Mouse (Mus musculus) spleen, embryonic (tissue): ENCODE measurements at regions not wholly inside any gene's neighbourhood (a gene's known extent, or its start where the extent isn't known, plus 50 kb on each side); places are given as distances from the start of the nearest gene placed in this dataset.

Source experiments
- CTCF ChIA-PET: fragments of 350-600 bp; sonication (Branson Sonifier 250); formaldehyde crosslinking; loops from one replicate; lab custom pipeline; 2022; lab: Charles Lee

DNA sequence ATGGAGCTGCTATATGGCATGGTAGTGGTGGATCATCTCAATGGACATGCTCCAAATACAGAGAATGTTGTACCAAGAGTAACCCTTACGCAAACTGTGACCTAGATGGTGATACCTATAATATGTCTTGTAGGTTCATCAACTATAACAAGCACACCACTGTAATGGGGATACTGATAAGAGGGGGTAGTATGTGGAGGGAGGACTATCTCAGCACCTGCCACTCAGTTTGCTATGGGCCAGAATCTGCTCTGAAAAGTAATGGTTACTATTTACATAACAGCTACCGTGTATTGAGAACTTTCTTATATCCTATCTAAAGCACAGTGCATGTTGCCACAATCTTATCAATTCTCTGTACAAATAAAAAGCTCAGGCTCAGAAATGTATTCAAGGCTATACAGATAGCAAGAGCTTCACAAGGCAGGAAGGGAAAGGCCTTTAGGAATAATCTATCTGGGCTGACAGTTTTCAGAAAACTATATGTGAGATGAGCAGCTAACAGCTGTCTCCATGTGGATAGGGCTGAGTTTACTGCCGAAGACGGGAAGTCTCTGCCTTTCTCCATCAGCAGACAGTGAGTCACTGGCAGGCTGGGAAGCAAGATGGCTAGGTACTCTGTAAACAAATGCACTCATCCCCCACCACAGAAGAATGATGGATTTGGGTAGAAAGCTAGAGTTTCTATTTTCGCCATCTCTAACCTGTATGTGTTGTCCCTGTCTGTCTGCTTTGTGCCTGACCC lies 77.1 kb upstream of the Nck2 start:
- CTCF ChIA-PET = no interaction called here

DNA sequence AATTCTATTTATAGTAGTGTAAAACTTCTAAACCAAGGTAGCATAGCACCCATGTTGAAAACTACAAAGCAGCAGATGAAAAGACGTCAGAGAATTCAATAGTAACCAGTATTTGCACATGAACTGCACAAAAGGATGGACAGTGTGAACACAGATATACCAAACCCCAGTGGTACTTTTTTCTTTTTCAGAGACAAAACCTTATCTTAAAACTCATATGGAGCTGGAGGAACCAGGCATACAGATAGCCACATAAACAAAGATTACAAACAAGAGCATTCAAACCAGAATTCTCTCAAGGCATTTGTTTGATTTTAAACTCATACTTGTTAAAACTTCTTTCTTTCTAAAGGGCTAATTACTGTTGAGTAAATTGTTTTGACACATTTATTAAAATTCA lies 72.5 kb upstream of the Nck2 start:
- CTCF ChIA-PET = no interaction called here

DNA sequence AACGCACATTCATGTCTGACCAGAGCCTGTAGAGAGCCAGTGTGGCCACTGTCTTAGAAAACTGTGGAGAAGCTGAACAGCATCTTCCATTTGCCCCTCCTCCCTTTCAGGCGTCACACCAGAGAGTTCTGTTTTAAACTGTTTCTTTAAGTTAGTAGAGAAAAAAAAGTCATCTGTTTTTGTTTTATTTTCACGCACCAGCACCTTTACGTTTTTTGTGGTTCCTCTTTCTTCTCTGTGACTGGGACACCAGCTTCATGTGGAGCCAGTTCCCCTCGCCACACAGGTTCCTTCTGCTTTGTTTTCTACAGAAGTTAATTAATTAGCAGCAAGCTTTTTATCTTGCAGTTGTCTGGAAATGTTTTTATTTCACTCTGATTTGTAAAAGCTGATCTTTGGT lies 69.4 kb upstream of the Nck2 start:
- CTCF ChIA-PET = no interaction called here

DNA sequence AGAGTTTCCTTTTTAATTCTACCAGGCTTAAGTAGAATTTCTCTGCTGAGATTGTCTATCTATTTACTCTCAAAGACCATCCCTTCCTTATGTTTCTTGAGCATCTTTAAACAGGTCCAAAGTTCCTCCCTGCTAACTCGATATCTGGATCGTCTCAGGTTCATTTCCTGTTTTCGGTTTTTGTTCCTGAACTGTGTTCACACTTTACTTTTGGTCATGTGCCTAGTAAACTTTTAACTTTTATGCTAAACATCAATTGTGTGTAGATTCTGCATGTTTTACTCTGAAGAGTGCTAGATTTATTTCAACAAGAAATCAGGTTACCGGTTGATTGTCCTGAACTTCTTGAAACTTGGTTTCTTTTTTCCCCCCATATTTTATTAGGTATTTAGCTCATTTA lies 68.5 kb upstream of the Nck2 start:
- CTCF ChIA-PET = interaction anchor here (0.7 kb wide), 1 partner anchor 76 kb away, joined by 11 read pairs; no protein-coding TSS in a partner anchor

DNA sequence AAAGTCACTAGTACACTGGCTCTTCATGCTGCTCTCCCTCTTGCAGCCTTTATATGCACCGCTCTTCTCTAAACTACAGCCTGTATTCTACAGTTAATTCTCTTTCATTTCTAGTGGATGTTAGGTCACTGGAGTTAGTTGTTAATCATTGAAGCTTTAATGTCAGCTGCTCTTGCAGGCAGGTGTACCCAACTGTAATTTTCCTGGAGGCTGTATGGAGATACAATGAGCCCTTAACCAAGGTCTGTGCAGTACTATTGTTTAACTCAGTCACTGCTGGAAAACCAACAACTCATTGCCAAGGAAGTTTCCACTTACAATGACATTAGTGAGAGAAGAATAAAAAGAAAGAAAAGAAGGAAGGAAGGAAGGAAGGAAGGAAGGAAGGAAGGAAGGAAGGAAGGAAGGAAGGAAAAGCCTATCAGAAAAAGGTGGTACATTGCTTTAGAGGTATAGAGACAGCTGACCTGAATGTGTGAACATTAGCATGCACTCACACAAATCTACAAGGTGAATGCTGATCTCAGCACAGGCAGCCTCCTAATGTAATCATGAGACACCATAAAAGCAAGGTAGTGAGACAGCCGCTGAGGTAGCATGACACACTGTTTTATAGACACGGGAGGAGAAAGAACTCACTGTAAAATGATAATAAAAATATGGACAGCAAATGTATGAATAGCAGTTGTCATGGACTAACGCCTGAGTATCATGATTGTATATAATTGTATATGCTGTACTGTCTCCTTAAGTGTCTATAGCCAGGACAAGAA lies 66.7 kb upstream of the Nck2 start:
- CTCF ChIA-PET = interaction anchor here (0.7 kb wide), 1 partner anchor 285 kb away, joined by 5 read pairs; no protein-coding TSS in a partner anchor

DNA sequence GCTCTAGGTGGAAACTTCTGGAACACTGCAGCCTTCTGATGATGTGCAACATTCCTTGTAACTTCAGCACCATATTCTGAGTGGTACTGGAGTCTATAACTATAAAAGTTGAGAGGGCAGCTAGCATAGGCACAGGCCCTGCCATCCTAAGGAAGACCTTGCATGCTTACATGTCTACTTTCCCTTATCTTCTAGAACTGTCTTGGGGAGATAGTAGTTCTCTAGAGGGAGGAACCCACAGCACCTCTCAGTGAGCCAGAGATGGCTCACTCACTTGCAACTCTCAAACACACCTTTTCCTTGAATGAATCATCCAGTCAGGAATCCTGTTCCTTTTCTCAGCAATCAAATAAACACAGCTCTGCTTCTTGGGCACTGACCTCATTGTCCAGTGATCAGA lies 59.4 kb upstream of the Nck2 start:
- CTCF ChIA-PET = no interaction called here

DNA sequence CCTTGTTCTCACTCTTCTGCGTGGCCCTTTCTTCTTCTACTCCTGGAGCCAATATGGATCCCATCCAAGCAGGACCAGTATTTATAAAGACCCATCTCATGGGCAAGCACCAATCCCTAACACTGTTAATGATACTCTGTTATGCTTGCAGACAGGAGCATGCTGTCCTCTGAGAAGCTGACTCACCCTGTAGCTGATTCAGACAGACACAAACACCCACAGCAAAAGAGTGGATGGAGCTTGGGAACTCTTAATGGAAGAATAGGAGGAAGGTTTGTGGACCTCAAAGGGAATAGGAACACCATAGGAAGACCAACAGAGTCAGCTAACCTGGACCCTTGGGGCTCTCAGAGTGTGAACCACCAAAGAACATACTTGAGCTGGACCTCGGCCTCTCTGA lies 50.3 kb upstream of the Nck2 start:
- CTCF ChIA-PET = no interaction called here
